Mouse (Mus musculus): ENCODE results near the gene Krtap28-10. TPM values are rescaled to one million over a fixed set of nuclear protein-coding genes. Genes with fewer than 3 reads are reported as not detected.

Krtap28-10 gene
- not detected in 2 replicates for polyA plus RNA-seq (2012; rRNA removed)

DNA sequence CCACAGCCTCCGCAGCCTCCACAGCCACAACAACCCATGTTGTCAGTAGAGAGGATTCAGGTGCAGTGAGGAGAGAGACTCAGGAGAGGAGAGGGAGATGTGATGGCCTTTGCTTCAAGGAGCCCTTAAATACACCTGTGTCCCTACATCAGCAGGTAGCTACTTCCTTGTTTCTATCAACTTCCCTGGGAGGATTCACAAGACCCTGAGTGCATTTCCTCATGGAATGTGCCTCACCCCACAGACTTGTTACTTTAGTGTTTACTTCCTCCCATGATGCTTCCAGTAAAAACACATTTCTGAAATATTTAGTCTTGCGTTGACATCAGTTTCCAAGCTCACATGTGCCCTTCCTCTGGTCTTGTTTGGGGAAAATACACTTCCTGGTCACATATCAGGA lies at the start of gene Krtap28-10:
TSS of gene Krtap28-10 (minus strand) at position 101 of the 400 bp plus-strand sequence.
- DNase-seq (ENCODE audit: extremely low spot score in 1 of 2, low spot score in 1 of 2), result no peak

GRCm38 (mm10) chr1:83091268-83091667 lies 49.0 kb upstream of the Krtap28-10 start:
- DNase-seq (ENCODE audit: extremely low spot score in 1 of 2, low spot score in 1 of 2), result peak in 1 of 2 experiments; percentile 4

DNA sequence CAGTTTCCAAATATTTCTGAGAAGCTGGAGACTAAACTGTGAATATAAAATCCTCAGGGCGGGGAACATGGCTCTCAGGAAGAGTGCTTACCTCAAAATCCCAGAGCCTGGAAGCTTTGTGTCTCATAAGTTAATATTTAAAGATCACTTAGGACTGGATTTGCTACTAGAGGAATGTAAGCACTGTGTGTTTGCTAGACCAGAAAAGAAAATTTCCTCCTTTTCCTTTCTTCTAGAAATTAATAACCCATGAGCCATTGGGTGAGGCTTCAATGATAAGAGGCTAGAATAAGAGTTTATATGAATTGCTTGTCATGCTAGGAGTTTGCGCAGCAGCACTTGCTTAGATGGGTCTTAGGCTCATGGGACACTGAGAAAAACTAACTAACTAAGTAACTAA lies 42.5 kb upstream of the Krtap28-10 start:
- DNase-seq (ENCODE audit: extremely low spot score in 1 of 2, low spot score in 1 of 2), result no peak

GRCm38 (mm10) chr1:83077016-83077415 lies 34.7 kb upstream of the Krtap28-10 start:
- peak in 1 of 2 experiments; percentile 48 for DNase-seq (ENCODE audit: extremely low spot score in 1 of 2, low spot score in 1 of 2)

DNA sequence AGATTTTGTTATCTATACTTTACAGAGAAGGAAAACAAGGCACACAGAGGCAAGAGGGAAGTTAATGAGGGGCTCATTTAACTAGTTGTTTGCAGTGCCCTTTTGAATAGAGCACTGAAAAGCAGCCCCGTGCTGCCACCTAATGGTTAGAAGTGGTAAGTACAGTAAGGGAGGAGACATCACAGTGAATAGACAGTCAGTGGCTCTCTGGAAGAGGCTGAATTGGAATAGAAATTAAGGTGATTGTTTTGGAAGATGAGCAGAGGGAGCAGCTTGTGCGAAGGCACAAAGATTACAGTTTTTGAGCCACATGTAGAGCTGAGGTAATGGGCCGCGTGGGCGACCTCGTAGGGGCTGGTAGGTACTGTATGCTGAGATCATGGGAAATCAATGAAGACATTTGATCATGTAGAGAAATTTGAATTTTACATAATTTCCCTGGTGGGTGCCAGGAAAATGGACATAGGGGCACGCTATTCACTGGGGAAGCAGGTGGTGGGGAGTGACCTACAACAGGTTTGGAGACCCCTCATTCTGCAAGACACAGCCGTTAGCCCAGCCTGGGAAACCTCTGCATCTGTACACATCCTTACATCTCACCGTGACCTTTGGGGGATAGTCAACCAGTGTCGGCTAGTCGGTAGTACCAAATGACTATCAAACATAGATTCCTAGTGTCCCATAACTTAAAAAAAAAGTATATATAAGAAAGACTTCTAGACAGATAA lies 34.1 kb upstream of the Krtap28-10 start:
- DNase-seq (ENCODE audit: extremely low spot score in 1 of 2, low spot score in 1 of 2), result peak in 1 of 2 experiments; percentile 68

- DNase-seq (ENCODE audit: extremely low spot score in 1 of 2, low spot score in 1 of 2), result no peak
Observed at GRCm38 (mm10) chr1:83075526-83076189, 33.4 kb upstream of the Krtap28-10 start.

GRCm38 (mm10) chr1:83067205-83067604 lies 24.9 kb upstream of the Krtap28-10 start:
- DNase-seq (ENCODE audit: extremely low spot score in 1 of 2, low spot score in 1 of 2), result peak in 1 of 2 experiments; percentile 12

- no peak for DNase-seq (ENCODE audit: extremely low spot score in 1 of 2, low spot score in 1 of 2)
Observed at GRCm38 (mm10) chr1:83066577-83066976, 24.3 kb upstream of the Krtap28-10 start.

DNA sequence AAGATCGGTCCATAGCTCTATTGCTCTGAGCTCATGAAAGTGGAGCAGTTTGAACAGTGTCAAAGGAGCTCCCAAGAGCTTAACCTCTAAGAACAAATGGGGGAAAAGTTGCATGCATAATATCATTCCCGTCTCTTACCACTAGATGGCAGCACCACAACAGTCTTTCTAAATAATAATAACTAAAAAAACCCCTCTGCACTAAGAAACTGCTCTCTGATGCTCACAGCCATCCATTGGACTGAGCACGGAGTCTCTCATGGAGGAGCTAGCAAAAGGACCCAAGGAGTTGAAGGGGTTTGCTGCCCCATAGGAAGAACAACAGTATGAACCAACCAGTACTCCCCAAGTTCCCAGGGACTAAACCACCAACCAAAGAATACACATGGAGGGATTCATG lies 22.6 kb upstream of the Krtap28-10 start:
- peak in 1 of 2 experiments; percentile 51 for DNase-seq (ENCODE audit: extremely low spot score in 1 of 2, low spot score in 1 of 2)

- DNase-seq (ENCODE audit: extremely low spot score in 1 of 2, low spot score in 1 of 2), result no peak
Observed at GRCm38 (mm10) chr1:83060643-83061042, 18.4 kb upstream of the Krtap28-10 start, which contains the start of gene Krtap28-13. Krtap28-13 (plus strand) TSS chr1:83060930.

GRCm38 (mm10) chr1:83059278-83059677 lies 17.0 kb upstream of the Krtap28-10 start, which contains the start of gene A030005K14Rik:
A030005K14Rik (minus strand) TSS chr1:83059378.
- no peak for DNase-seq (ENCODE audit: extremely low spot score in 1 of 2, low spot score in 1 of 2)

DNA sequence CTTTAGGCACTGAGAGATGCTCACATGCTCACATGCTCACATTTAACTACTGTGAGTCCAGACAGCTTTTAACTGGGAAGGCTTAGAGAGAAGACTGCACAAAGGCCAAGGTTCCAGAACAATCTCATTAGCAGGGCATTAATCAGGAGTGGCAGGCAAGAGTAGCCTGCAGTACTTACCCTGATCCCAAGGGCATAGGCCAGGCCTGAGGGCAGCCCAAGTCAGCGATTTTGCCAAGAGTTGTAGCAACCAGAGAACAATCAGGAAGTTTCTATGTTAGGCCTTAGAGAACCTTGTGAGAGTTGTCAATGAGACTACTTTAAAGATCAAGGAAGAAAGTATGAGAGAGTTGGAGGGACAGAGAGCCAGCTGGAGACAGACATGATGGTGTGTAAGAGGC lies 16.2 kb upstream of the Krtap28-10 start:
- no peak for DNase-seq (ENCODE audit: extremely low spot score in 1 of 2, low spot score in 1 of 2)

- DNase-seq (ENCODE audit: extremely low spot score in 1 of 2, low spot score in 1 of 2), result no peak
Observed at GRCm38 (mm10) chr1:83044882-83045427, 2.7 kb upstream of the Krtap28-10 start, which contains the start of gene Gm47969. Gm47969 (plus strand) TSS chr1:83044932.

DNA sequence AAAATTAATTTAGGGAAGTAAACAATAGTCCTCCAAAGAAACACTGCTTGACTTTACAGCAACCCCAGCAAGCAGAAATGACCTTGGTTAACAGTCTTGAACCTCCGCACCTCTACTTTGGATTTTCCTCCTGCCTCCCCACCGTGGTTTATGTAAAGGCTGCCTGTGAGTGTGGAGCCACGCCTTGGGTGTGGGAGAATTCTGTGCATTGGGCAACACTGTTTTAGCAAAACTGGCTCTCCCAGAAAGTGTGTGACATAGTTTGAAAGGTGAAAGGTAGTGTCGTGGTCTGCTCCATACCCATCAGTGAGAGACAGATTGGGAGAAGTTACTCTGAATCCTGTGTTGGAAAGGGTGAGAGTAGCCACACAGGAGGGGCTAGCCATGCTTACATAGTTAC lies 3.2 kb downstream of the Krtap28-10 start:
- no peak for DNase-seq (ENCODE audit: extremely low spot score in 1 of 2, low spot score in 1 of 2)

DNA sequence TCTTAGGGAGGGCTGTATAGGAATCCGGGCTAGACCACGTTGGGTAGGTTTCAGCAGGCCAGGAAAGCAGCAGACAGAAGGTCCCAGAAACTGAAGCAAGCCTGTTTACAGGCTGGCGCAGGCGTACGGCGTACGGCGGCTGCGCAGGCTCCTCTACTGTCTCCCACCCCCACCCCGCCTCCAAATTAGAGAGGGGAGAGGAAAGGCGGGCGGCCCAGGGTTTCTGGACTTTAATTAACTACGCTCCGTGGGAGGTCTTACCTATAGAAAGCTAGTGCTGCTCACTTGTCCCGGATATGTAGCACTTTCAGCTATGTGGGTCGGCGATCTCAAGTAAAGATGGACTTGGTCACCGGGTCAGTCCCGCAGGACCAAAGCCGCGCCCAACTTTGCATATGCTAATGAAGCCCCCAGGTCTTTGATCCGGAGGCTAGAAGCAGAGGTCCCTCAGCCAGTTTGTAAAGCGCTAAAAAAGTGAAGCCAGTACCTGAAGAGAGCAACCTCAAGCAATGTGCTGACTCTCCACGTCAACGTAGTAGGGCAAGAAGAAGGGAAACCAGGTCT lies 4.1 kb downstream of the Krtap28-10 start, which contains the start of gene Slc19a3:
TSS of gene Slc19a3 (minus strand) at position 340 of the 564 bp plus-strand sequence.
- DNase-seq (ENCODE audit: extremely low spot score in 1 of 2, low spot score in 1 of 2), result peak in 1 of 2 experiments; percentile 47

DNA sequence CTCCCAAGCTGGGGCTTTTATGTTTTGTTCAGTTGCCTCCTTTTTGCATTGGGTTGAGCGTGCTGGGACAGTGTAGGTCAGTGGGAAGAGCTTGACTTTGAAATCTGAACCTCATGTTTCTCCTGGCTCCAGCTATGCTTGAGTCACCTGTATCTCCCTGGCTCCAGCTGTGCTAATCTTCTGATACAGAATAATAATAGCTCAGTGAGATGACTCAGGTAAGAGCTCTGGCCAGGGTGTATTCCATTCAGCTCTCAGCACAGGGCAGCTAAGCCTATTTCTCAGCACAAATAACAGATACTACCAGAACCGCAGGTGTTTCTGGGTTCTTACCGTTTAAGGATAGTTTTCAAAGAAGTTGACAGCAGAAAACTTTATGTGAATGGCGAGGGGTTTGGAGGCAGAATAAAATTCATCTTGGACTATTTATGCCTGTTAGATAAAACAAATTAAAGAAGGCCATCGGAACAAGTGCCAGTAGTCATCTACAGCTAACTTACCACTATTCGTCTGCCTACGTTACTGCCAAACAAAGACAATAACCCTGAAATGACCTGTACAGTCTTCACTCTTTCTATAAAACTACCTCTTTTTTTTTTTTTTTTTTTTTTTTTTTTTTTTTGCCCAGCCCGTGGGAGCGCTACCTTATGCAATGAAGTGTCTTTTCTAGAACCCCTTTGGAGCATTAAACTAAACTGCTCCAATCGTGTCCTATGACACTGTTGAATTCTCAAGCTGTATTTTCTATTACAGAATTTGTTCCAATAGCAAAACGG lies 5.2 kb downstream of the Krtap28-10 start:
- no peak for DNase-seq (ENCODE audit: extremely low spot score in 1 of 2, low spot score in 1 of 2)

- no peak for DNase-seq (ENCODE audit: extremely low spot score in 1 of 2, low spot score in 1 of 2)
Observed at GRCm38 (mm10) chr1:83034509-83034908, 7.8 kb downstream of the Krtap28-10 start.

- DNase-seq (ENCODE audit: extremely low spot score in 1 of 2, low spot score in 1 of 2), result no peak
Observed at GRCm38 (mm10) chr1:83032508-83032907, 9.8 kb downstream of the Krtap28-10 start.

DNA sequence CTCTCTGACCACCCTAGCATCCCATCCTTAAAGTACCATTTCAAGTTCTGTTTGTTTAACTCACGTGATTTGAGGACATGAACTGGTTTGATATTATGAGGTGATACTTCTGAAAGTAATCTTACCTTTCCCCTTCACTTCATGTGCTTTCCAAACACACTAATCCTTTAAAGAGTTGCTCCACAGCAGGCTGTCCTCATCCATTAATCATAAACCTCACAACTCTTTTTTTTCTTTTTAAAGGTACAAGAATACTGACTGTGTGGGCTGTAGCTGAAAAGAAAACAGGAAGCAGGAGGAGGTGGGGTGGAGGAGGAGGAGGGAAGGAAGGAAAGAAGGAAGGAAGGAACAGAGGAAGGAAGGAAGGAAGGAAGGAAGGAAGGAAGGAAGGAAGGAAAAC lies 10.3 kb downstream of the Krtap28-10 start:
- DNase-seq (ENCODE audit: extremely low spot score in 1 of 2, low spot score in 1 of 2), result no peak

- DNase-seq (ENCODE audit: extremely low spot score in 1 of 2, low spot score in 1 of 2), result no peak
Observed at GRCm38 (mm10) chr1:83016556-83016955, 25.7 kb downstream of the Krtap28-10 start.

Measured in frontal cortex, adult 2 months (tissue).